Mouse (Mus musculus) cortical plate, adult 2 months (tissue): ENCODE measurements around the gene Gm10842.

Source experiments
- CTCF ChIP-seq: fragments of 200-500 bp; IDR thresholded peaks from 2 replicates; pipeline ENCODE4 v1.5.1; 2011; ENCODE audit warnings: mild to moderate bottlenecking, control low read depth, low read length; ENCODE audit not compliant: insufficient read depth; ENCODE audit errors: extremely low read depth
- POLR2A ChIP-seq: fragments of 200-500 bp; IDR thresholded peaks from 2 replicates; pipeline ENCODE4 v1.6.1; 2011; ENCODE audit warnings: mild to moderate bottlenecking, low read length, control low read depth; ENCODE audit not compliant: insufficient read depth; ENCODE audit errors: extremely low read depth

DNA sequence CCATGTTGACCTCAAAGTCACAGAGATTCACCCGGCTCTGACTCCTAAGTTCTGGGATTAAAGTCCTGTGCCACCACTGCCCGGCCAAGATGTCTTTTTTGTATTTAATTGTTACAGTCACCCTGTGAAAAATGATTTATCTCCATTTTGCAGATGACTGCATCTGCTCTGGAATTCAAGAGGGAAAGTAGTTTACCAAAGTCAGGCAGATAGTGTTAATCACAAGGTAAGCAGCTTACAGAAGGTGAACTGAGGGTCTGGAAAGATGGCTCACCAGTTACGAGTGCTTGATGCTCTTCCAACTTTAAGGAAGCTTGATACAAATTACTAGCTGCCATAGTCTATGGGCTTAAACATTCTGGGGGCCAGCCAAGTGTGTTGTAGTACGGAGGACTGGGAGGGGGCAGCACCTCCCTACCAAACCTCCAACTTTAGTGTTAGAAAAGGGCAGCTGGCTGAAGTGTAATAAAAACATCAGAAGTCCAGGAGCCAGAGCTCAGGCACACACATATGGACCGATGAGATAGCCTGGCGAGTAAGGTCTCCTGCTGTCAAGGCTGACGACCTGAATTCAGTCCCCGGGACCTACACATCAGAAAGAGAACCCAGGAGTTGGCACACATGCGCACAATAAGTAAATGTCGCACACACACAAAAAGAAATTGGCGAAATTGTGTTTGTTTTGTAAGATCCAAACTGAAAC lies 2.0 kb upstream of the Gm10842 start:
- TF ChIP-seq POLR2A, result no peak
- no peak for TF ChIP-seq CTCF
